Mouse (Mus musculus) bone marrow macrophage, adult 2 months (primary cell): ENCODE data around the gene Kcnk10.

Experiments
- CTCF ChIP-seq: IDR thresholded peaks from 2 replicates; pipeline ENCODE4 v1.5.1; 2012; ENCODE audit warnings: low read depth, mild to moderate bottlenecking, low read length, moderate library complexity
- POLR2A ChIP-seq: IDR thresholded peaks from 2 replicates; pipeline ENCODE4 v1.6.1; 2012; ENCODE audit warnings: mild to moderate bottlenecking, low read depth, low read length, borderline replicate concordance

GRCm38 (mm10) chr12:98406076-98406475, 172.0 kb downstream of the Kcnk10 start:
- no peak for TF ChIP-seq POLR2A
- no peak for TF ChIP-seq CTCF
